Mouse (Mus musculus): ENCODE results near the gene Ppie. TPM values are rescaled to one million over a fixed set of nuclear protein-coding genes. Genes with fewer than 3 reads are reported as not detected.

The Ppie gene
- 6.7 TPM for polyA plus RNA-seq (2014; fragmentation: Illumina TruSeq; extraction: RNeasy Lipid Tissue Mini Kit (QIAGEN cat#74804); ENCODE audit: low replicate concordance)

GRCm38 (mm10) chr4:123139513-123140154 lies at the start of gene Ppie:
Gene Ppie (minus strand): TSS chr4:123139951.

DNA sequence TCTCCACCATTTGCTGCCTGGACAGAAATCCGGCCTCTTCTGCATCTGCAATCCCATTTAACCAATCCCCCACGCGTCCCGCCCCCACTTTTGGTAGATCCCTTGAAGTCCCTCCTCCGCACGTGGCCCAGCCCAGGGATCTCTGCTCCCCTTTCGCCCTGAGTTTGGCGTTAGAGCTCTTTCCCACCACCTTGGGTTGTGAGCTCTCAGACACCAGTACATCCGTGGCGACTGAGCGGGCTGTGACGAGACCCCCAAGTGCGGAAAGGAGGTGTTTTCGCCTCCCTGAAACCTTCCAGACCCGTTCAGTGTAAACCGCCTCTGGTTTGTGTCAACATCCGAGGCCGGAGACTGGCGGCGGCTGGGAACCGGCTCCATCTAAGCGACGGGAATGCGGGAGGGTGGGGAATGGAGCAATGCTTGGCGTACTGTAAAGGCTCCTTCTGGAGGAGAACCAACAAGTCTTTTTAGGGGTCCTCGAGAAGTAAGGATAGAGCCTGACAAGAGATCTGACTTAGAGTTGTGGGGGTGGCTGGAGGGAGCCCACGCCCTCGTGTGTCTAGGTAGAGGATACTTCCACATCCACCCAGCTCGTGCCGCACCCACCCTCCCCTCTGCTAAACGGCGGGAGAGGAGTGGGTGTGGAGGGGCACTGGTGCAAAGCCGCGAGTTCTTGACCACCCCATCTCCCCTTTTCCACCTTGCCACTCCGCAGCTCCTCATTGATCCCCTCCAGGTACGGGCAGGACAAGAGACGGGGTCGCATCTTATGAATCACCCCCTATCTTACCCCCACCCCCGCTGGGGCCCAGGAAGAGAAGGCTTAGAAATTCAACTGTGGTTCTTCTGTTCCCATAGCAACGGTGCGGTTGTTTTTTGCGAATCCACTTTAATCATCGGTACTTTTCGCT lies 42.8 kb upstream of the Ppie start, which contains the start of gene Hpcal4:
Gene Hpcal4, plus strand, starts transcription at position 900 of the 911 bp plus-strand sequence.

GRCm38 (mm10) chr4:123116011-123116410 lies 23.7 kb downstream of the Ppie start, which contains the start of gene Oxct2b:
Gene Oxct2b (plus strand): TSS chr4:123116266.

DNA sequence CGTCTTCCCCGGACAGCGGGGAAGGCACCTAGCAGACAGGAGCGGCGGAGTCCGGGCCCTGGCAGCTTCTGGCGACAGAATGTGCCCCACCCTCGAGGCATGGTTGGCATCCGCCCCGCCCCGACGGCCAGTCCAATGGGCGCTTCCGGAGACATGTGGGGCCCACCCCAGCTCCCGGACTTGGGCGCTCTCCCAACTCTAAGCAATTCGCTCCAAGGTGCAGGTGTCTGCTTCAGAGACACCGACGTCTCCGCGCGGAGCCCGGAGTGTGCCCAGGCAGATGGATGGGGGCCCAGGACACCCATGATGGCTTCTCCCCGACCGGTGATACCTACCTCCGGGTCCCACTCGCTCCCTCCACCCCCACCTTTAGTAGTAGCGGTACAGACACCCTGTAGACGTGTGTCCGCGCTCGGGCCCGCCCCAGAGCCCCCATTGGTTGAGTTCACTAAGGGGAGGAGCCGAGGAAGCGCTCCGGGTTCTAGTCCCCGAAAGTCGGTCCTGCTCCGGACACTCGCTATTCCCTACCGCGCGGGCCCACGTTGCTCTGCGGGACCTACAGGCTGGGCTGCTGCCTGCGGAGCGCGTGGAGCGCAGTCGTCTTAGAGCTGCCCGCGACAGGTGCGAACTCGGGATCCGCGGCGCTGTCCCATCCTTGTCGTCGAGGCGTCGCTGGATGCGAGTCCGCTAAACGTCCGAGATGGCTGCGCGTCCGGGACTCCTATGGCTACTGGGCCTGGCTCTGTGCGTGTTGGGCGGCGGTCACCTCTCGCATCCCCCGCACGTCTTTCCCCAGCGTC lies 34.9 kb downstream of the Ppie start, which contains the start of gene Bmp8b:
Gene Bmp8b, plus strand, starts transcription at position 515 of the 800 bp plus-strand sequence.

Other genes with a start within 250 kb of the Ppie start
- gene Mfsd2a, start 178.8 kb downstream of the Ppie start, polyA plus RNA-seq (2014; fragmentation: Illumina TruSeq; extraction: RNeasy Lipid Tissue Mini Kit (QIAGEN cat#74804); ENCODE audit: low replicate concordance): 1.7 TPM
- 2.2 TPM for gene Mycl, start 144.3 kb downstream of the Ppie start, polyA plus RNA-seq (2014; fragmentation: Illumina TruSeq; extraction: RNeasy Lipid Tissue Mini Kit (QIAGEN cat#74804); ENCODE audit: low replicate concordance)
- 10.4 TPM for gene Trit1, start 123.4 kb downstream of the Ppie start, polyA plus RNA-seq (2014; fragmentation: Illumina TruSeq; extraction: RNeasy Lipid Tissue Mini Kit (QIAGEN cat#74804); ENCODE audit: low replicate concordance)
- gene Bmp8b, start 34.8 kb downstream of the Ppie start, polyA plus RNA-seq (2014; fragmentation: Illumina TruSeq; extraction: RNeasy Lipid Tissue Mini Kit (QIAGEN cat#74804); ENCODE audit: low replicate concordance): 1.4 TPM
- gene Oxct2b, start 23.7 kb downstream of the Ppie start, polyA plus RNA-seq (2014; fragmentation: Illumina TruSeq; extraction: RNeasy Lipid Tissue Mini Kit (QIAGEN cat#74804); ENCODE audit: low replicate concordance): not detected
- gene Hpcal4, start 43.3 kb upstream of the Ppie start, polyA plus RNA-seq (2014; fragmentation: Illumina TruSeq; extraction: RNeasy Lipid Tissue Mini Kit (QIAGEN cat#74804); ENCODE audit: low replicate concordance): 0.41 TPM
- gene Nt5c1a, start 61.6 kb upstream of the Ppie start, polyA plus RNA-seq (2014; fragmentation: Illumina TruSeq; extraction: RNeasy Lipid Tissue Mini Kit (QIAGEN cat#74804); ENCODE audit: low replicate concordance): not detected
- gene Heyl, start 93.6 kb upstream of the Ppie start, polyA plus RNA-seq (2014; fragmentation: Illumina TruSeq; extraction: RNeasy Lipid Tissue Mini Kit (QIAGEN cat#74804); ENCODE audit: low replicate concordance): 0.52 TPM
- 23.7 TPM for gene Pabpc4, start 122.4 kb upstream of the Ppie start, polyA plus RNA-seq (2014; fragmentation: Illumina TruSeq; extraction: RNeasy Lipid Tissue Mini Kit (QIAGEN cat#74804); ENCODE audit: low replicate concordance)
- gene Oxct2a, start 183.7 kb upstream of the Ppie start, polyA plus RNA-seq (2014; fragmentation: Illumina TruSeq; extraction: RNeasy Lipid Tissue Mini Kit (QIAGEN cat#74804); ENCODE audit: low replicate concordance): not detected
- gene Bmp8a, start 203.3 kb upstream of the Ppie start, polyA plus RNA-seq (2014; fragmentation: Illumina TruSeq; extraction: RNeasy Lipid Tissue Mini Kit (QIAGEN cat#74804); ENCODE audit: low replicate concordance): 5.5 TPM